Mouse (Mus musculus): ENCODE data around the gene Ciz1. TPM values are rescaled to one million over a fixed set of nuclear protein-coding genes. Genes with fewer than 3 reads are reported as not detected.

Gene Ciz1
- 14.8 and 21.1 TPM in 2 replicates for polyA plus RNA-seq (2015; fragmentation: Nextera tagmentation; extraction: Ambion mirVana)

DNA sequence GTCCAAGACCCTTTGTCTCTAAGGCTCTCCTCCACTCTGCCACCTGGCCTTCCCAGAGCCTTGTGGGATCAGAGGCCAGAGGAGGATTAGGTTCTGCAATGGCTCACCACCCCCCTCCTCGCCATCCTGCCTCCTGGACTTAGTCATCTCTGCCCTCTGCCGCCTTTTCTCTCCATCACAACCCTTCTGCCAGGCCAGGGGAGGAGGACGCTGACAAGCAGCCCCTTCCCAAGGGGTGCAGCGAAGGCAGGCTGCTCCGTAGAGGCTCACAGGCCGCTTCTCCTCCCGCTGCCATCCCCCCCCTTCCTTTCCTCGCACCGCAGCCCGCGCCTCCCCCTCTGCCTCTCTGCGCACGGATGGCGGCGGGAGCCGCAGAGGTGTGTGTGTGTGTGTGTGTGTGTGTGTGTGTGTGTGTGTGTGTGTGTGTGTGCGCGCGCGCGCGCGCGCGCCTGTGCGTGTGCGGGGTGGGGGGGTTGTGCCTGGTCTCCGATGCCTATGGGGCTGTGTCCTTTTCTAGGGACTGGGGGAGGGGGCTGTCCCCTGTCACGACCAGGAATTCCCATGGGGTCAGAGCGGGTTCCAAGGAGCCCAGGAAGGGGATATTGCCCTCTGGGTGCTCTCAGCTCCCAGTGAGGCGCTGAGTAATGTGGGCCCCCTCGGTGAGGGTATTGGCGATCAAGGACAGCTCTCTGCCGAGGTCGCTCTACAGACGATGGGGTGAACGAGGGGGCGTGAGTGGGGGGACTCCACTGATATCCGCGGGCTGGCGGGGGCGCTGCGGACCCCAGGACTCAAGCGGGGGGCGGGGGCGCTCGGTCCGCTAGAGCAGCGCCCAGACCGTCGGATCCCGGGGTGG is at the start of gene Ciz1:
Gene Ciz1 (plus strand): TSS at position 177 of the 856 bp plus-strand sequence.
- Histone ChIP-seq H3K4me2 (peak within 1 kb of the TSS; percentile 82), H3K27me3 (peaks cover 60% of the 10 kb centered on the region), H3K9ac (peak within 1 kb of the TSS; percentile 62), H3K36me3 (no peaks in the 10 kb centered on the region), H3K4me1 (replicated peaks) (peaks cover 26% of the 10 kb centered on the region), H3K27ac (no peak within 1 kb of the TSS), H3K4me3 (replicated peaks) (peak within 1 kb of the TSS; percentile 61), H3K9me3 (replicated peaks) (no peaks in the 10 kb centered on the region)
- ATAC-seq (ENCODE audit: low read depth) (peak; percentile 4; the same call in 1 of the 2 replicates), DNase-seq (no peak)
- WGBS (ENCODE audit: insufficient replicate concordance): 3% methylated on average over 36 of the region's 52 CpGs

DNA sequence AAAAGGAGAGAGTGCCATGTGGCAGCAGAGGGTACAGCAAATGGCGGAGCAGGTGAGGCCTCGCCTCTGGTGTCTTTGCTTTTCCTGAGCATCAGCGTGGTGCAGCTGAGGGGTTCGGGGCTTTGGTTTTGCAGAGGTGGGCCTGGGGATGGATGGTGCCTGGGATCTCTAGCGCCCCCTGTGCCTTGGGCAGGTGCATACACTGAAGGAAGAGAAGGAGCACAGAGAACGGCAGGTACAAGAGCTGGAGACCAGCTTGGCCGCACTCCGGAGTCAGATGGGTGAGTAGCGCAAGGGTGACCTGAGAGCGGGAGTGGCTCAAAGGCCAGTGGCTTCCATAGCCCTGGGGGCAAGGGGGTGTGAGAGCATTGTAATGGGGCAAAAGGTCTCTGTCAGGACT is 49.2 kb upstream of the Ciz1 start:
- H3K4me2 ChIP-seq: no peak overlapping the region
- no peaks in the 10 kb centered on the region for H3K9me3 ChIP-seq (replicated peaks)
- no peak overlapping the region for H3K4me3 ChIP-seq (replicated peaks)
- H3K36me3 ChIP-seq: peaks cover 93% of the 10 kb centered on the region
- no peak for DNase-seq
- WGBS (ENCODE audit: insufficient replicate concordance): 88% methylated on average over 10 of the region's 10 CpGs
- H3K27me3 ChIP-seq: no peaks in the 10 kb centered on the region
- ATAC-seq (ENCODE audit: low read depth): no peak
- H3K4me1 ChIP-seq (replicated peaks): no peaks in the 10 kb centered on the region
- no peak overlapping the region for H3K27ac ChIP-seq
- H3K9ac ChIP-seq: no peak overlapping the region

DNA sequence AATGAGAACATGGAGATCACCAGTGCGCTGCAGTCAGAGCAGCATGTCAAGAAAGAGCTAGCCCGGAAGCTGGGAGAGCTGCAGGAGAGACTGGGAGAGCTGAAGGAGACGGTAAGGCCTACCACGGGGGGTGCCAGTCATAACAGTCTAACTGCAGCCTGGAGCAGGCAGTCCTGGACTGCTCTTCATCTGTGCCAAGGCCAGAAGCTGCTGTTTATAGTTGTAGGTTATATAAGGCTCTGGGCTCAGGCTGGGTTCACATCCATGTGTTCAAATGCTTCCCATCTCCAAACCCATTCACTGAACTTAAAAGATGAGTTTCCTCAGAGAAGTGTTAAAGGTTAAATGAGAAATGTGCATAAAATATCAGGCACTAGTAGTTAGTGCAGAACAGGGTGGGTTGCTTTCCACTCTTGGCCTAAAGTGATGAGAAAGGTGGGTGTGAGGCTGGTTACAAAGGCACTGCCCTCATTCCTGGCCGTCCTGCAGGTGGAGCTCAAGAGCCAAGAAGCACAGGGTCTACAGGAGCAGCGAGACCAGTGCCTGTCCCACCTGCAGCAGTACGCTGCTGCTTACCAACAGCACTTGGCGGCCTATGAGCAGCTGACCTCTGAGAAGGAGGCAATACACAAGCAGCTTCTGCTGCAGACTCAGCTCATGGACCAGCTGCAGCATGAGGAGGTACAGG is 47.8 kb upstream of the Ciz1 start:
- Histone ChIP-seq H3K4me2 (no peak overlapping the region), H3K4me3 (replicated peaks) (no peak overlapping the region), H3K27me3 (no peaks in the 10 kb centered on the region), H3K4me1 (replicated peaks) (no peaks in the 10 kb centered on the region), H3K36me3 (peaks cover 82% of the 10 kb centered on the region), H3K9me3 (replicated peaks) (no peaks in the 10 kb centered on the region), H3K27ac (no peak overlapping the region), H3K9ac (no peak overlapping the region)
- WGBS (ENCODE audit: insufficient replicate concordance): 64% methylated on average over 8 of the region's 8 CpGs
- DNase-seq (no peak), ATAC-seq (ENCODE audit: low read depth) (no peak)

DNA sequence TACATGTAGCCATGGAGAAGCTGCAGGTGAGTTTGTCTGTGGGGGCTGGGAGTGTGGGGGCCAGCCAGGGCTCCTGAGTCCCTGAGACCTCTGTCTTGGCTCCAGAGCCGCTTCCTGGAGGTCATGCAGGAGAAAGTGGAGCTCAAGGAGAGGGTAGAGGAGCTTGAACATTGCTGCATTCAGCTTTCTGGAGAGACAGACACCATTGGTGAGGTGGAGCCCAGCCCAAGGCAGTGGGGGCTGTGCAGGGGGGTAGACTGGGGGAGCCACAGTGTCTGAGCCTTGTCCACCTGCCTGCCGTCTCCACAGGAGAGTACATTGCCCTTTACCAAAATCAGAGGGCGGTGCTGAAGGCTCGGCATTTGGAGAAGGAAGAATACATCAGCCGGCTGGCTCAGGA is 46.5 kb upstream of the Ciz1 start:
- DNase-seq: no peak
- Histone ChIP-seq H3K27ac (no peak overlapping the region), H3K4me2 (no peak overlapping the region), H3K9ac (no peak overlapping the region), H3K4me3 (replicated peaks) (no peak overlapping the region), H3K4me1 (replicated peaks) (0 out of 2 replicates have a peak, but pooled peaks cover 2% of the 10 kb centered on the region), H3K36me3 (peaks cover 72% of the 10 kb centered on the region), H3K9me3 (replicated peaks) (no peaks in the 10 kb centered on the region), H3K27me3 (peaks cover 9% of the 10 kb centered on the region; the same call in 1 of the 2 replicates)
- ATAC-seq (ENCODE audit: low read depth): no peak
- 89% methylated on average over 5 of the region's 5 CpGs for WGBS (ENCODE audit: insufficient replicate concordance)

DNA sequence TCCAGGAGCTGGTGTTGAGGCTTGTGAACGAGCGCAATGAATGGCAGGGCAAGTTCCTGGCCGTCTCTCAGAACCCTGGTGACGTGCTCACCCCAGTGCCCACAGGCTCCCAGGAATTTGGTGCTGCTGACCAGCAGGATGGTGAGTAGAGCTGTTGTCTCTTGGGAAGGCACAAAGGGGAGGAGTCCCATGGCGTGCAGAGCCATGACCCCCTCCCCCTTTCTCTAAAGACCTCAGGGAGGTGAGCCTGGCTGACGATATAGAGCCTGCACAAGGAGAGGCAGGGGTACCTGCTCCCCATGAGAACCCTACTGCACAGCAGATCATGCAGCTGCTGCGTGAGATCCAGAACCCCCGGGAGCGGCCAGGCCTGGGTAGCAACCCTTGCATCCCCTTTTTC is 46.0 kb upstream of the Ciz1 start:
- H3K9ac ChIP-seq: no peak overlapping the region
- no peak overlapping the region for H3K27ac ChIP-seq
- H3K27me3 ChIP-seq: peaks cover 13% of the 10 kb centered on the region
- no peak overlapping the region for H3K4me3 ChIP-seq (replicated peaks)
- peaks cover 67% of the 10 kb centered on the region for H3K36me3 ChIP-seq
- WGBS (ENCODE audit: insufficient replicate concordance): 85% methylated on average over 9 of the region's 9 CpGs
- H3K4me1 ChIP-seq (replicated peaks): peaks cover 4% of the 10 kb centered on the region; the same call in 1 of the 2 replicates
- ATAC-seq (ENCODE audit: low read depth) (no peak), DNase-seq (no peak)
- H3K4me2 ChIP-seq: no peak overlapping the region
- H3K9me3 ChIP-seq (replicated peaks): no peaks in the 10 kb centered on the region

DNA sequence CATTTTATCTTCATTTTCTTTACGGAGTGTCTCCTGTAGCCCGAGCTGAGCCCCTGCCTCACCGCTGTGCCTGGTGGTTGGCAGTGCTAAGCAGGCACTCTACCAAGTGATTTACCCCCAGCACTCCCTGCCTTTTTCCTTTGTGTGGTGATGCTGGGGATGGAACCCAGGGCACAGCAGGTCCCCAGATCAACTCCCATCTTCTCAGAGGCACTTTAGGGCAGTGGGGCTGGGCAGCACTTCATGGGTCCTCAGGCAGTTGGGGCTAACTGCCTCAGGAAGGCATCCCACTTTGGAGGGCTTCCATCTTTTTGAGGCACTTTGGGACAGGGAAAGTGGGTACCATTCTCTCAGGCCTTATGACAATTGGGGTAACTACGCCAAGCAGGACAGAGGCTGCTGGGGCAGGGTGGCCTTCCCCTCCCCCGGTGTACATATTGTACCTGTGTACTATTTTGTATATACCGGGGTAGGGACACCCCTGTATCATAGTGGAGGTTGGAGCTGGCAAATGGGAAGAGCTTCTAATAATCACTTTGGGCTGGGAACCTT is 44.8 kb upstream of the Ciz1 start:
- no peak for ATAC-seq (ENCODE audit: low read depth)

DNA sequence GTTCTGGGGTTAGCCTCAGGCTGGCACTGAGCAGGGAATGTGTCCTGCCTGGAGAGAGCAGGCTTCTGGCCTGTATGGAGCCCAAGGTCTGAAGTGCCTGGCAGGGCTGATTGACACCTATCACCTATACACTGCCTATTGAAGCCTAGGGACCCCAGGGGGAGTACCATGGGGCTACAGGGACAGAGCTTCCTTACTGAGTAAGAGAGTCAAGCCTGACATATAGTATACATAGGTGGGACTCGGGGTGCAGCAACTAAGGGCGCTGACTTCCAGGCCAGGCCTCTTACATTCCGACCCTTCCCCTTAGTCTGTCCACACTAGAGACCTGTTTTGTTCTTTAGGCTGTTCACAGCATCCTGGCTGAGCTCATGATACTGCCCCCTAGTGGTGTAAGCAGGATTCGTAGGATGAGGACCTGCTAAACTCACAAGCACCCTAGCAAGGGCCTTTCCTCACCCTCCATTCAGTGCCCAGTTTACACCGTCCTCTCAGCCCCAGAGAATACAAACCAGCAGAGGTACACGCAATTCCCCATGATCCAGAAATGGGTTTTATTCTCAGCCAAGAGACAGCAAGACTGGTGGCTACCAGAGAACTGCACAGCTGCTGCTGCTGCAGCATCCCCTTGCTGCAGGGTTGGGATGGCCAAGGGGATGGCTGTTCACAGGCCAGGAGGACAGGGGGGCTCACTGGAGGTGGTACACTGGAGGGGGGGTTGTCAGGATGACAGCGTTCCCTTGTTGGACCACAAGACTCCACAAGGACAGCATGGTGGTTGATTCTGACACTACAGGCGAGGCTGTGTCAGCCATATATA is 44.0 kb upstream of the Ciz1 start:
- Histone ChIP-seq H3K27me3 (peaks cover 33% of the 10 kb centered on the region), H3K36me3 (peaks cover 47% of the 10 kb centered on the region), H3K4me1 (replicated peaks) (peaks cover 19% of the 10 kb centered on the region), H3K4me3 (replicated peaks) (no peak overlapping the region), H3K27ac (no peak overlapping the region), H3K4me2 (no peak overlapping the region), H3K9me3 (replicated peaks) (no peaks in the 10 kb centered on the region), H3K9ac (no peak overlapping the region)
- no peak for ATAC-seq (ENCODE audit: low read depth)
- DNase-seq: no peak
- WGBS (ENCODE audit: insufficient replicate concordance): 41% methylated on average over 8 of the region's 8 CpGs

More for the DNA sequence above, 44.8 kb upstream of the Ciz1 start:
- Histone ChIP-seq H3K4me1 (replicated peaks) (peaks cover 15% of the 10 kb centered on the region), H3K9ac (no peak overlapping the region), H3K36me3 (peaks cover 56% of the 10 kb centered on the region), H3K4me2 (no peak overlapping the region), H3K4me3 (replicated peaks) (no peak overlapping the region), H3K9me3 (replicated peaks) (no peaks in the 10 kb centered on the region), H3K27ac (no peak overlapping the region), H3K27me3 (peaks cover 25% of the 10 kb centered on the region)
- no peak for DNase-seq
- 68% methylated on average over 6 of the region's 6 CpGs for WGBS (ENCODE audit: insufficient replicate concordance)

DNA sequence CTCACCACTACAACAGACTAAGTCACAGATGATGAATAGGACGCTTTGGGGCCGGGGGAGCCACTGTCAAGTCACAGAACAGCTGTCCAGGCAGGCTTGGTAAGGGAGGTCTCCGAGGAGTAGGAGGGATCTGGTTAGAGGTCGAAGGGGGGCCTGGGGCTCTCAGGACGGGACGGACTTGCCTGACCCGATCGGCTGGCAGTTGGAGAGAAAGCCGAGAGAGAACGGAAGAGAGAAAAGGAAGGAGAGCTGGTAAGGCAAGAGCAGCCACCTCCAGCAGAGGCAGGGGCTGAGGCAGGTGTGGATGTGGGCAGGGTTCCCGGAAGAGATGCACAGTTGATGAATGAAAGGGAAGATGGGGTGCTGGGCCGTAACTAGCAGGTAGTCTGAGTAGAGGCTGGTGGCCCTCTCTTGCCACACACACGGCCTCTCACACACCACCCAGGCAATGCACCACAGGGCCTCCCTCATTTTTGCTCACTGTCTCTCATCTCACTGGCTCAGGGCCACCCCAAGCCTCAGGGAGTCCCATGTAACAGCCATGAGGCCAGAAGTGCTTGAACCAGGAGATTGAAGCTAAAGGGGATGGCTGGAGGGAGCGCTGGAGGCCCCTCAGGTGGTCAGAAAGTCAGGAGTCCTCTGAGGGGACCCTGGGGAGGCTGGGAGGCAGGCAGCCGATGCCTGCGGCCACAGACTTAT is 43.1 kb upstream of the Ciz1 start:
- no peak overlapping the region for H3K4me2 ChIP-seq
- H3K36me3 ChIP-seq: peaks cover 39% of the 10 kb centered on the region
- no peak overlapping the region for H3K27ac ChIP-seq
- no peaks in the 10 kb centered on the region for H3K9me3 ChIP-seq (replicated peaks)
- H3K9ac ChIP-seq: no peak overlapping the region
- 83% methylated on average over 16 of the region's 16 CpGs for WGBS (ENCODE audit: insufficient replicate concordance)
- no peak for ATAC-seq (ENCODE audit: low read depth)
- no peak overlapping the region for H3K4me3 ChIP-seq (replicated peaks)
- H3K4me1 ChIP-seq (replicated peaks): peaks cover 19% of the 10 kb centered on the region
- no peak for DNase-seq
- H3K27me3 ChIP-seq: peaks cover 42% of the 10 kb centered on the region

DNA sequence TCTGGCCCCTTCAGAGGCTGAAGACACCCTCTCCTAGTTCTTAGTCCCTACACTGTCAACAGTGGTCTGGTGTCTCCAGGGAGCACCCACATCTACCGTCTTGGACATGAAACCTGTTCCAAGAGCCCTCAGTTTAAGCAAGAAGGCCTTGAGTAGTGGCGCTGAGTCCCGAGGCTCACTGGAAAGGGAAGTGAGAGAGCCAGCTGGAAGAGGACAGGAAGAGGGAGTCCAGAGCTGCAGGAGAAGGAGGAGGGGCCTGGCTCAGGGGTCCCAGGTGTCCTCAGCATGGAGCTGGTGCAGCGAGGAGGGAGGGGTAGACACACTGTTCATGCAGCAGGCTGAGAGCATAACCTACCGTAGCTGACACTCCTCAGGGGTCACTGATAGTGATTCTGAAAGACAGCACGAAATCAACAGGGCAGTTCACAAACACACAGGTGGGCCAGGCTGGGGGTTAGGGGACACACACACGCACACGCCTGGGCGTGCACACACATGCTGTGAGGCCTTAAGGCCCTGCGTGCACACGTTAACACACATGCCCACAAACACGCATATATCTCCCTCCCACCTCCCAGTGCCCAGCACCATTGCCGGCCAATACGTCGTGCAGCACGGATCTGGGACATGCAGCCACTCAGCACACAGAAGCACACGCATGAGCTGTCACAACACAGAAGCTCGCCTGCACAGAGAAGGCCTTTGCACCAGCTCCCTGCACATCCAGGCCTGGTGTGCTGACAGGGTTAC is 41.9 kb upstream of the Ciz1 start:
- ATAC-seq (ENCODE audit: low read depth): no peak
- H3K36me3 ChIP-seq: peaks cover 26% of the 10 kb centered on the region
- H3K4me2 ChIP-seq: no peak overlapping the region
- no peak overlapping the region for H3K4me3 ChIP-seq (replicated peaks)
- H3K9me3 ChIP-seq (replicated peaks): no peaks in the 10 kb centered on the region
- no peak for DNase-seq
- 72% methylated on average over 18 of the region's 18 CpGs for WGBS (ENCODE audit: insufficient replicate concordance)
- peaks cover 19% of the 10 kb centered on the region for H3K4me1 ChIP-seq (replicated peaks)
- H3K9ac ChIP-seq: no peak overlapping the region
- H3K27ac ChIP-seq: no peak overlapping the region; the same call in 1 of the 2 replicates
- peaks cover 51% of the 10 kb centered on the region for H3K27me3 ChIP-seq

Measured in liver, embryonic 13.5 days (tissue).